Mouse (Mus musculus) spleen, postnatal 36 days (tissue): ENCODE data around the gene Olfr713.

ENCODE experiments used
- DNase-seq, 2 experiments: peaks; one replicate each; pipeline ENCODE4 v3.0.0; 2022; ENCODE audit warnings: low spot score in 2 of 2, mixed read lengths in 1 of 2

The Olfr713 gene

DNA sequence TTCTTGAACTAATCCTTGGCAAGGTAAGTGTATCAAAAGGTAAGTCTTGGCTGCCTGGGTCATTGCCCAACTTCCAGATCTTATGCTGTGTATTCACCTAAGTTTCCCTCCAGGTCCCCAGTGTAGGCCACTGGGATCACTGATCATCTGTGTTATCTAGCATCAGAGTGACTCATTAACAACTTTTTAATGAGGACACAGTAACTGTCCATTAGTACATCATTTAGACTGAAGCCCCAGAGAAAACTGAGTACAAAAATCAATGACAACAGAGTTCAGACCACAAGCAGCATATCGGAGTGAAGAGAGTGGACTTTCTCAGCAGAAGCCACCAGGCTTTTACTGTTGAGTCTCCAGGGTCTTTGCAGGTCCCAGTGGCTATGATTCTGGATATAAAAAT, at the start of gene Olfr713:
TSS of gene Olfr713 (plus strand) at position 301 of the 400 bp plus-strand sequence.
- DNase-seq, result no peak

DNA sequence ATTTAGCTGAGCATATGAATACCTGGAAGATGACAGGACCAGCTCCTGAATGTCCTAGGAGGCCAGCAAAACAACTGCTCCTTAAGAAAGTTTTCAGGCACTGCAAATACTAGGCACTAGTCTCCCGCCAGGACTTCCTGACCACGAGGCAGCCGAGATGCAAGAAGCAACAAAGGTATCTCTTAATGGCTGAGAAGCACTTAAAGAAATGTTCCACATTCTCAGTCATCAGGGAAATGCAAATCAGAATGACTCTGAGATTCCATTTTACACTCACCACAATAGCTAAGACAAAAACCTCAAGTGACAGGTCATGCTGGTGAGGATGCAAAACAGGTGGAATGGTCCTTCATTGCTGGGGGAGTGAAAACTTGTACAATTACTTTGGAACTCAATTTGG, 45.7 kb upstream of the Olfr713 start:
- no peak for DNase-seq

GRCm38 (mm10) chr7:107000798-107001197, 30.2 kb upstream of the Olfr713 start:
- DNase-seq, result no peak

- DNase-seq, result no peak
These were observed 26.8 kb upstream of the Olfr713 start for GRCm38 (mm10) chr7:107004169-107004568.

DNA sequence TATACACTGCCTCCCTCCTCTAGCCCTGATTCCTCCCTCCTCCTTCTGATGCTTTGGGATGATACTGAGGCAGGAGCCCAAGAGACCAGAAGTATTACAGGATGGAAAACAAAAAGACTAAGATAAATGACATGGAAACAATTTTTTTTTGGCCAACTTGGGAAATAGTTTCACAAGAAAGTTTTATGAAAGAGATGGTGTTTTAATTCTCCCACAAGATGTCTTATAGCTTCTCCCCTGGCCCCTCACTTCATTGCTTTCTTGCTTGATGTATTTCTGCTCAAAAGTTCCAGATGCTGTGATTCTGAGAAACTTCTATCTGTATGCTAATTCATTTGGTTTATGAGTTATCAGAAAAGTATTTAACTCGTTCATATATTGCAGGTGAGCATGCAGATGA, 25.0 kb upstream of the Olfr713 start, which contains the start of gene Olfr2:
TSS of gene Olfr2 (minus strand) at position 101 of the 400 bp plus-strand sequence.
- DNase-seq, result no peak

GRCm38 (mm10) chr7:107039934-107040563, 9.1 kb downstream of the Olfr713 start:
- DNase-seq, result no peak

DNA sequence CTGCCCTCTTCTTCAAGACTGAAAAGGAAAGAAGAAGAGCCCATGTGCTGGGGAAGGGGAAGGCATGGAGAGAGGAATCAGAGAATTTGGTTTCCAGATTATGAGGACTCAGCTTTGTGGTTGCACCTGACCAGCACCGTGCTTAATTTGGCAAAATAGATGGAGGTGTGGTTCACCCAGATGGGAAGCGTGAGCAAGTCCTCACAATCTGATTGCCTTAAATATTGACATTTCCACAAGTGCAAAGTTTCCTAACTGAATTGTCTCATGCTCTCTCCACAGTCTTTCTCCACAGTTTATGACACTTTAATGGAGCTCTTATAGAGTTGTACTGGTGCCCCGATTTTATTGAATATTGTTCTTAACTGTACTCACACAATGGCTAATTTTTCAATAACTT, 12.2 kb downstream of the Olfr713 start:
- no peak for DNase-seq

DNA sequence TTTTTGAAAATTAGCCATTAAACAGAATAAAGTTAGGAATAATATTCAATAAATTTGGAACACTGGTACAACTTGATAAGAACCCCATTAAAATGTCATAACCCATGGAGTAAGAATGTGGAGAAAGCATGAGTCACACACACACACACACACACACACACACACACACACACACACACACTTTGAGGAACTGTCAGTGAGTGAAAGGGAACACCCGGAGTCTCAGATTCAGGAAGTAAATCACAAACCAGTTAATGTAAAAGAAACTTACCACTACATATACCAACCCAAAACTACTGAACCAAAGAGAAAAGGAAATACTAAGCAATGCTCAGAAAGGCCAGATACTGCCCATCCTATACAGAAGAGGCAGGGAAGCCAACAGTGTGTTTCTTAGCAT, 13.4 kb downstream of the Olfr713 start:
- DNase-seq, result peak in 1 of 2 experiments; percentile 6

- DNase-seq, result peak in 1 of 2 experiments; percentile 24
These were observed 14.9 kb downstream of the Olfr713 start for GRCm38 (mm10) chr7:107045833-107046232.

DNA sequence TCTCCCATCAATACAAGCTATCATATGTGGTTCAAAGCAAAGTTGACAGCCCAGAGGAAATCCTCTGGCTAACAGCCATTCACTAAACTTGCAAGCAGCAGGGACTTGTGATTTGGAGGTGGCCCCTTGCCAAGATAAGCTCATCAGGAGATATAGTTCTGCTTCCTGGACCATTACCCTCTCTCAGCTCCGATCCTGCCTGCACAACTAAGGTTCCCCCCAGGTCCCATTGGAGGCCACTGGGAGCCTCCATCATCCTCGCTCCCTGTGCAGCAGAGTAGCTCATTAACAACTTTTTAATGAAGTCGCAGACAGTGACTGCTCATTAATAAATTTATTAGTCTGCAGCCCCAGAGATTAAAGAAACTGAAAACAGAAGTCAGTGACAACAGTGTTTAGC, 16.6 kb downstream of the Olfr713 start:
- DNase-seq, result no peak

- no peak for DNase-seq
These were observed 39.7 kb downstream of the Olfr713 start, which contains the start of gene Olfr714 for GRCm38 (mm10) chr7:107070681-107071080. TSS of gene Olfr714 (plus strand) at chr7:107070981.
